Mouse (Mus musculus) splenic B cell, adult 2 months (primary cell): ENCODE data around the gene Zfp36l1.
"Not testable (repeated sequence)": the region's sequence is repeated elsewhere in the genome, so short reads cannot be mapped to it uniquely, and the experiment has no call there.

ENCODE experiments used
- DNase-seq: peaks from one replicate; pipeline ENCODE4 v3.0.0-alpha.2; 2011; ENCODE audit warnings: low read depth, low spot score
- H3K27me3 ChIP-seq: 2 replicates; pipeline ENCODE4 v1.6.1; 2012; ENCODE audit warnings: mild to moderate bottlenecking, low read length, moderate library complexity, mixed read lengths; ENCODE audit not compliant: control insufficient read depth, poor library complexity, insufficient read depth, severe bottlenecking
- H3K36me3 ChIP-seq: 2 replicates; pipeline ENCODE4 v1.6.1; 2012; ENCODE audit warnings: mild to moderate bottlenecking, low read length, moderate library complexity, mixed read lengths; ENCODE audit not compliant: control insufficient read depth, poor library complexity, insufficient read depth, severe bottlenecking

The Zfp36l1 gene

DNA sequence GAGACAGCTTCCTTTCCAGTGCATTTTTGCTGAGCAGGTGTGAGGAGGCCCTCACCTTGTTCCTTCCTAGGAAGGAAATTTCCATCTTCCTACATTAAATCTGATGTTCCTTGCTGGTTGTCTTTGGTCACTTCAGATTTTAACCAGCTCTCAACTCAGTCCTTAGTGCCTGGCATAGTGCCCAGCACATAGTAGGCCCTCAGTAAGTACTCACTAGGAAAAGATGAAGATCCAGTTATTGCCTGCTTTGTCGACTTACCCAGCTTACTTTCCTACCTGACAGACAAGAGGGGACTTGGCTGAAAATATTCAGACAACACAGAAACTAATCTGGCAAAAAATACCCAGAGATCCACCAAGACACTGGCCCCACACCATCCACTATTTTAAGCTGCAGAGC lies 8.6 kb upstream of the Zfp36l1 start:
- DNase-seq, result no peak
- H3K36me3 ChIP-seq, result peaks cover 5% of the 10 kb centered on the region

GRCm38 (mm10) chr12:80118588-80118987 lies 5.8 kb upstream of the Zfp36l1 start:
- H3K36me3 ChIP-seq, result peaks cover 2% of the 10 kb centered on the region
- no peak for DNase-seq
- no peaks in the 10 kb centered on the region for H3K27me3 ChIP-seq

More for the DNA sequence above, 8.6 kb upstream of the Zfp36l1 start:
- H3K27me3 ChIP-seq, result no peaks in the 10 kb centered on the region

DNA sequence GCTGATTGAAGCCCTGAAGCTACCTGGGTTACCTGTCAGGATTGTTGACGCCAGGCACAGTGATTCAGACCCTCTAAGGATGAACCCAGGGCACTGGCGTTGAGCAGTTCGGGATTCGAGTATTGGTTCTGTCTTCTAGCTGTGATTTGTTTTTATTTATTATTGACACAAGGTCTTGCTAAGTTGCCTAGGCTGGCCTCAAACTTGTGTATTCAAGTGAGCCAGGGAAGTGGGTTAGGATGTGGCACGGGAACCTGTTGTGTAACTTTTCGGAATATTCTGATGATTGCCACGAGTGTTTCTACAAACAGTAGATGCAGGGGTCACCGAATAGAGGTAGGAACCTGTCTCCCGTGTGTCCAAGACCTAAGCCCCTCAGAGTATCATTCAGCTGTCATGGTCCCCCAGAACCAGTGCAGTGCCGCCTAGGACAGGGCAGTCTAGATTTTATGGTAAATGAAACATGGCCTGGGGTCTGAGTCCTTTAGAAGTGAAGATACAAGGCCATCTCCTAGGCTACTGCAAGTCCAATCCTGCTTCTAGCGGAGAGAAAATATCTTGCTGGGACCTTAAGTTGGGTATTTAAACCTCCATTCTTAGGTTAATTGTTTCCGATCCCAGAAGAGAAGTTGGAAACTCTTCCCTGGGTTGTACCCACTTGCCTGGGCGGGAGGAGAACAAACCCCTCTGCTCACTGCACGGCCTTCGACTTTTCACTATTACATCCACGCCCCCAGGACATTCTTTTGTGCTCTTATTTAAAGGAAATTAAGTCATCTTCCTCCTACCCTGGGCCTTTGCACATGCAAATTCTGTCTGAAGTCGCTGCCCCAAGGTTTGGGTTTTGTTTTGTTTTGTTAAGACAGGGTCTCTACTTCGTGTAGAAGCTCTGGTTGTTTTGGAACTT lies 3.6 kb upstream of the Zfp36l1 start:
- H3K27me3 ChIP-seq, result no peaks in the 10 kb centered on the region
- DNase-seq, result peak; percentile 80
- peaks cover 2% of the 10 kb centered on the region for H3K36me3 ChIP-seq

DNA sequence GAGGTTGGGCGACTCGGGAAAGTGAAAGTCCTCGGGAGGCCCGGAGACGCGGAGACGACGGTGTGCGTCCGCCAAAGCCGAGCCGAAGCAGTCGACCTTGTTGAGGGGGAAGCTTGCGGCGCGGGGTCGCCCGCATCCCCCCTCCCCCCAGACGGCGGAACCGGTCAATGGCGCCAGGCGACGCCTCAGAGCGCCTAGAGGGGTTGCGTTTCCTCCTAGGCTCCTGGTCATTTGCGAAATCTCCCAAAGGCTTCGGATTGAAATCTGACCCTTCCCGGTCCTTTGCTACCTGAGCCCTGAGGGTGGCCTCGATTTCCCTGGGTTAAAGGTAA lies 3.0 kb upstream of the Zfp36l1 start:
- Histone ChIP-seq H3K27me3 (no peaks in the 10 kb centered on the region), H3K36me3 (peaks cover 8% of the 10 kb centered on the region)
- DNase-seq, result no peak

DNA sequence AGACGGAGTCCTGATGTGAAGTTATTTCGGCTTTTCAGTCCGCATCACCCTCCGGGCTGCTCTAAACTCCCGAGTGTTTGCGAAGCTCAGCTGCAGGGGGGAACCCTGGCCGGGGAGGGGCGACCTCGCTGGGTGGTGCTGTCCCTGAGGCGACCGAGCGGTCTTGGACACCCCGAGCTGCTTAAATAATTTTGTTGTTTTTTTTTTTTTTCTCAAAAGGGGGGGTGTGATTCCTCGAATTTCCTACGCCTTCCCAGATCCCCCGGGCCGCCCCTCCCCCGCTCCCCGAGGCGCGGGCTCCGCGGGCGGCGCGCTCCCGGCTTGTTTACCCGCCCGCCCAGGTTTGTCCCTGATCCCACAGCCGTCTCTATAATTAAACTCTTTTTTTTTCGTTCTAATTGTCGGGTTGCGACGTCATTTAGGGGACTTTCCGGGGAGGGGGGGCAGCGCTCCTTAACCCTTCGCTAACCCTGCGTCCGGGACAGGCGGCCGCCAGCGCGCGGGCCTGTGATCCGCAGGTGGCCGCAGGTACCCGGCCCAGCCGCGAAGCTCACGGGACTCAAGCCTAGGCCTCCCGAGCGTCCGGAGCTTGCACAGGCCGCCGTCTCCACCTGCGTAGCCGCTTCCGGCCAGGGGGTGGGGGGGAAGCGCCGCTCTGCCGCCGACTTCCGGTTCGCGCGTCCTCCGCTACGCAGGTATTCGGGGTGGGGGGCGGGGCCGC lies 2.5 kb upstream of the Zfp36l1 start:
- no peaks in the 10 kb centered on the region for H3K27me3 ChIP-seq
- peak; percentile 97 for DNase-seq
- peaks cover 13% of the 10 kb centered on the region for H3K36me3 ChIP-seq

GRCm38 (mm10) chr12:80114892-80115141 lies 2.0 kb upstream of the Zfp36l1 start:
- Histone ChIP-seq H3K27me3 (no peaks in the 10 kb centered on the region), H3K36me3 (peaks cover 13% of the 10 kb centered on the region)
- DNase-seq, result no peak

DNA sequence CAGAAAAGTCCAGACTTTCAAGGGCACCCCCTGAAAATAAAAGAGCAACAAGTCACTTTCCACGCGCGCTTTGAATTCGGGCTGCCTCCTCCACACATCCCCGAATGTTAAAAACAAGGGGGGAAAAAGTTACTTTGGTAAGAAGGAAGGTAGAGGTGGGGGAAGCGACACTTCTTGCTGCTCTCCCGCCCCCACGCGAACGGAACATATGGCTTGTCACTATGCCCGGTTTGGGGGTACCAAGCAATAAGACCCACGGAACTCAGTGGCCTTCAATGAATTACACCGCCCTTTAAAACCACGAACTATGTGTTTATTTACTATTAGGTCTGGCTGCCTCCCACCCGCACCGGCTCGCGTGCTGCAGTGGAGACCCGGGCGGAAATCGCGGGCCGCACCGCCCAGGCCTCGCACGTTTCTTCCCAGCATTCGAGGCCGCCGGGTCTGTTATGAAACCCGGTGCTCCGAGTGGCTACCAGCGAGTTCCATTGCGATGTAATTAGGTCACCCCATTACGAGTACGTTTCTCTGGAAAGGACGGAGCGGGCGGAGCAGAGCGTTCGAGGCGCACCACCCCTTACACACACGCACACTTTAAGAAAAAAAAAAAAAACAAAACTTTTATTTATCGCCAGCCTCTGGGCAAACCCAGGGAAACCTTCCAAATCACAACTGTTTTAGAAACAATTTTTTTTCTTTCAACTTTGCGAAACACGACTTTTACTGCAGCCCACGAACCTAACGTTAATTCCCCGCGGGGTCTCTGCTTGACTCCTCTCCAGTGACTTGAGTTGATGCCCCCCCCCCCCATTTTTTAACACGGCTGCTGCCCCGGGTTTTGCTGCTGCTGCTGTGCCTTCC lies 1.4 kb upstream of the Zfp36l1 start:
- H3K36me3 ChIP-seq, result peaks cover 13% of the 10 kb centered on the region
- H3K27me3 ChIP-seq, result no peaks in the 10 kb centered on the region
- peak; percentile 77 for DNase-seq

GRCm38 (mm10) chr12:80113586-80114021 lies 791 bp upstream of the Zfp36l1 start:
- H3K36me3 ChIP-seq, result peaks cover 17% of the 10 kb centered on the region
- DNase-seq, result no peak
- no peaks in the 10 kb centered on the region for H3K27me3 ChIP-seq

DNA sequence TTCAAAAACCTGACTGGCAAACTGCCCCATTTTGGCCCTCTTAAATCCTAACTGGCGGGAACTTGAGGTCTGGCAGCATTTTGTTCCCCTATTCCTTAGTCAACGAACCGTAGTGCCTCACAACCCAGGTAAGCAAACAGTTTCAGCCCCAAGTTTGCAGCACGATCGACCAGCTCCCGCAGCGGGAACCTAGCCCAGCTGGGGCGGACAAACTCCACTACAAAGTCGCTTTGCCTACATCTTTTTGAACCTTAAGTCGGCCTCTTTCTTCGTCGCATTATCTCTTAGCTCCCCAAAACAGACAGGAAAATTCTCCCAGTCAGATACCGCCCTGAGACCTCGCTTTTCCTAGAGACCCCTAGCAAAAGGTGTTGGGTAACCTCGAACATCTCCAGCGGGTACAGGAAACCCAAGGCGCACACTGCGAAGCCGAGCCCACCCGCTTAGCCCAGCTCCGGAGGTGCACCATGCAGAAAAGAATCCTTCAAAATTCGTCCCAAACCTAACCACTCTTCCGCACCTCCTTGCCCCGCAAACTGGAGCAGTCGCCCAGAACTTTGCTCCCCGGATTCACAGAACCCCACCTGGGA lies 647 bp downstream of the Zfp36l1 start:
- peak; percentile 64 for DNase-seq
- Histone ChIP-seq H3K27me3 (no peaks in the 10 kb centered on the region), H3K36me3 (peaks cover 20% of the 10 kb centered on the region)

DNA sequence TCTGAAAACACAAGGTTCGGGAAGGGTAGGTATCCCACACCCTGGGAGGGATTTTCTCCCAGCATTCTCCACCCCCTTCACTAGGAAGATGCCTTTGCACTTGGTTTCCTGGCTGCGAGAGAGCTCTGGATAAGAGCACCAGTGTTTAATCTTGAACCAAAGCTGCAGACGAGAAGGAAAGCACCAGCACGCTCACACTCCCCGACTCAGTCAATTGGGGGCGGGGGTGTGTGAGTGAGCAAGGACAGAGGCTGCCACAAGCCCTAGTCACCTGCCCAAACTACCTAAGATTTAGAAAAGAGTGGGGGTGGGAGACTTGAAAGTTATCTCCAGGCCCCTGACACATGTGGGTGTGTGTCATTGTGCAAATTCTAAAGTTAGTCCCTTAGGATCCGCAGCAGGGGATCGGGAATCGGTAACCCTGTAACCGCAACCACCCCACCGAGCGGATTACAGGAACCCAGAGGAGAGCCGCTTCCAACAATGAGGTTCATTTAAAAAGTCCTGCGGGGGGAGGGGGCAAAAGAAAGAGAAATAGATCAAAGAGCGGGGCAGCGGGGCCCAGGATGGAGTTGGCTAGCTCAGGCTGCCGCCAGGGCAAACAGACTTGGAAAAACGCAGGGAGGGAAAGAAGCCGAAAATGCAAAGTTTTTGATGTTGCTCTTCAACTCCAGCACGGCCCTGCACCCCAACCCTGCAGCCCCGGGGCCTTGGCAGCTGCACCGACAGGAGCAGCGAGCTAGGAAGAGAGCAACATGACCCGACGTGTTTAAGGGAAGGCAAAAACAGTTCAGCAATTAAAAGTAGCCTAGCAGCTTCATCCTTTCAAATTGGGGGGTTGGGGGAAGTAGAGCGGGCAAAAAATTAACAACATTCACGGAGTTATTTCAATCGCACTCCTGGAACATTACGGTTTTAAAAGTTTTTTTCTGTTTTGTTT lies 1.4 kb downstream of the Zfp36l1 start:
- Histone ChIP-seq H3K36me3 (peaks cover 22% of the 10 kb centered on the region), H3K27me3 (no peaks in the 10 kb centered on the region)
- DNase-seq, result peak; percentile 51

- no peaks in the 10 kb centered on the region for H3K27me3 ChIP-seq
- DNase-seq, result peak; percentile 37
- H3K36me3 ChIP-seq, result peaks cover 22% of the 10 kb centered on the region
Observed at GRCm38 (mm10) chr12:80110546-80110870, 2.3 kb downstream of the Zfp36l1 start.

DNA sequence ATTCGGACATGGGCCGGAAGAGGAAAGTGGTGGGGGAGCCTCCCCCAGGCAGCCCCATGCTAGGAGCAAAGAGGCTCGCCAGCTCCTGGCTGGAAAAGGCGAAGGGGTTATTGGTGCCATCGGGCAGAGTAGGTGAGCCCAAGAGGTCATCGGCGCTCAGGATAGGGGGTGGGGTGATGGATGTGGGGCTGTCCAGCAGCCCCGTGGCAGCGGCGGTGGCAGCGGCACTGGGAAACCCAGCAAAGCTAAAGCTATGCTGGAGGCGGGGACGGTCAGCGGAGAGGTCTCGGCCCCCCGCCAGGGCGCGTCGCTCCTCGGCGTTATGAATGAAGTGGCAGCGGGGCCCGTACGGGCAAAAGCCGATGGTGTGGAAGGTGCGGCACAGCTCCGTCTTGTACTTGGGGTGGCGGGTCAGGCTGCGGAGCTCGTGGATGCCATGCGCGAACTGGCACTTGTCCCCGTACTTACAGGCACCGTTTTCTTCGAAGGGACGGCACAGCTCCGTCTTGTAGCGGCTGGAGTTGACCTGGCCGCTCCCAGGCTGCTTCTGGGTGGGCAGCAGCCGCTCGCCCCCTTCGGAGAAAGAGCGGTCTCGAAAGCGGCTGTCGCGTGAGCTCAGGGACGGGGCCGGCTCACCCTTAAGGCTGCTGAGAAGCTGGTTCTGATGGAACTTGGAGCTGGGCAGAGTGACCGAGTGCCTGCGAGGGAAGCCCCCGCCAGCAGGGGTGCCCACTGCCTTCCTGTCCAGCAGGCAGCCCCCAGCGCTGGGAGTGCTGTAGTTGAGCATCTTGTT lies 2.9 kb downstream of the Zfp36l1 start:
- peaks cover 22% of the 10 kb centered on the region for H3K36me3 ChIP-seq
- peak; percentile 40 for DNase-seq
- H3K27me3 ChIP-seq, result no peaks in the 10 kb centered on the region

GRCm38 (mm10) chr12:80108896-80109668 lies 3.7 kb downstream of the Zfp36l1 start:
- H3K27me3 ChIP-seq, result not testable (repeated sequence)
- peak; percentile 92 for DNase-seq
- peaks cover 22% of the 10 kb centered on the region for H3K36me3 ChIP-seq
